Mouse (Mus musculus) heart, postnatal 0 days (tissue): ENCODE measurements at regions not wholly inside any gene's neighbourhood (a gene's known extent, or its start where the extent isn't known, plus 50 kb on each side); places are given as distances from the start of the nearest gene placed in this dataset.
"Not testable (repeated sequence)": the region's sequence is repeated elsewhere in the genome, so short reads cannot be mapped to it uniquely, and the experiment has no call there.

Source experiments
- ATAC-seq: fragments of 200-750 bp; cut with Nextera tagmentation; 2 replicates; pipeline ENCODE4 v1.8.0; 2017; ENCODE audit warnings: low read depth, moderate number of reproducible peaks, moderate library complexity; ENCODE audit not compliant: insufficient read depth
- DNase-seq: peaks from one replicate; pipeline ENCODE4 v3.0.0-alpha.2; 2016; ENCODE audit warnings: low spot score
- H3K27ac ChIP-seq: fragments of 300-500 bp; sonication (generic); 2 replicates; pipeline ENCODE4 v1.5.1; 2014; ENCODE audit warnings: low read depth, mild to moderate bottlenecking
- H3K27me3 ChIP-seq: fragments of 300-500 bp; sonication (generic); 2 replicates; pipeline ENCODE4 v1.6.1; 2014; ENCODE audit warnings: low read length, mixed read lengths; ENCODE audit not compliant: control insufficient read depth, insufficient read depth
- H3K36me3 ChIP-seq: fragments of 300-500 bp; sonication (generic); replicated peaks from 2 replicates; pipeline ENCODE4 v1.6.1; 2014; ENCODE audit warnings: low read length, mixed read lengths; ENCODE audit not compliant: control insufficient read depth, insufficient read depth
- H3K4me1 ChIP-seq: fragments of 300-500 bp; sonication (generic); 2 replicates; pipeline ENCODE4 v1.6.1; 2014; ENCODE audit warnings: antibody characterized with exemption; ENCODE audit not compliant: control insufficient read depth, insufficient read depth
- H3K4me2 ChIP-seq: fragments of 300-500 bp; sonication (generic); 2 replicates; pipeline ENCODE4 v1.6.1; 2014; ENCODE audit warnings: low read depth, mild to moderate bottlenecking, low read length, moderate library complexity
- H3K4me3 ChIP-seq: fragments of 300-500 bp; sonication (generic); 2 replicates; pipeline ENCODE4 v1.5.1; 2014; ENCODE audit warnings: low read depth, low read length
- H3K9ac ChIP-seq: fragments of 300-500 bp; sonication (generic); replicated peaks from 2 replicates; pipeline ENCODE4 v1.6.1; 2014; ENCODE audit warnings: low read depth, low read length, mixed read lengths
- H3K9me3 ChIP-seq: fragments of 300-500 bp; sonication (generic); replicated peaks from 2 replicates; pipeline ENCODE4 v1.6.1; 2016; ENCODE audit warnings: low read length; ENCODE audit not compliant: control insufficient read depth
- CTCF ChIP-seq: IDR thresholded peaks from 2 replicates; pipeline ENCODE4 v1.5.1; 2016; ENCODE audit warnings: antibody characterized with exemption, control low read depth, low read depth
- EP300 ChIP-seq: IDR thresholded peaks from 2 replicates; pipeline ENCODE4 v1.6.1; 2016; ENCODE audit warnings: antibody characterized with exemption, low read depth
- WGBS: fragments of 180-500 bp; shearing (Covaris S2); extraction: QIAGEN DNeasy Blood & Tissue Kit; methylation state at CpG from one replicate; pipeline ENCODE4 v1.1.7; 2014; 5-methylcytosine and 5-hydroxymethylcytosine counted together

DNA sequence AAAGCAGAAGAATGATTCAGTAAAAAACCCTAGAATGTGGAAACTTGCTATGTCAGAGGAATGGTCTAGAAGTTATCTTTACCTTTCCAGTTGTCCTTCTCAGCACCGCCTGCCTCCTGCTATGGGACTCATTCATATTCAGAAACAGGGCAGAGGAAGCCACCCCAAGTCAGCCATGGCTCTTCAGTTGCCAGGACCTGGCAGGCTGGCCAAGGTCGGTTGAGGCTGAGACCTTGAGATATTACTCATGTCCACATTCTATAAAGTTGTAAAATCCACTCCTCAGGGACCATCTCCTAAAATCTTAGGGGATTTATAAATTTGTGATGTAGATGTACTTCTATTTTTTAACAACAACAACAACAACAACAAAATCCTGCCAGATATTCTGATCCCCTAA lies 580.7 kb upstream of the Klhl29 start:
- no peaks in the 10 kb centered on the region for H3K27me3 ChIP-seq
- no peaks in the 10 kb centered on the region for H3K9me3 ChIP-seq
- no peak overlapping the region for H3K4me3 ChIP-seq
- TF ChIP-seq EP300, result no peak
- TF ChIP-seq CTCF, result no peak
- H3K36me3 ChIP-seq, result no peaks in the 10 kb centered on the region
- DNase-seq (no peak), ATAC-seq (no peak)
- WGBS, result 67% methylated on average over 2 of the region's 2 CpGs
- H3K4me1 ChIP-seq, result no peaks in the 10 kb centered on the region
- no peak overlapping the region for H3K27ac ChIP-seq
- no peak overlapping the region for H3K9ac ChIP-seq
- no peak overlapping the region for H3K4me2 ChIP-seq

DNA sequence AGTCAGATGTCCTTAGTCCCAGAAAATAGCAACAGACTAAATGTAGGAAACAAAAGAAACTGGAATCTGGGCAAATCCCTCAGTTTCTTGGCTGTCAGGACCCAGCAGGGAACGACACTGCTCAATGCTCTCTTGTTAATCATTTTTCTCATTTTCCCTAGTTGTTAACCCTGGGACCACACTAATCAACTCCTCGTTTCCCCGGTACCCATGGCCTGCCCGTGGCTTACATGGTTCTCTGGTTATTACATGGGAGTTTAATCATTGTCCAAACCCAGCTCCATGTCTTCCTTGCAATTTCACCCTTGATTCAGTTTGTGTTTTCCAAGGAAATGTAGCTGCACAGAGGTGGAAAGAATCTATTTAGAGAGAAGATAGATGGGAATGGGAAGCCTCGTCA lies 580.1 kb upstream of the Klhl29 start:
- H3K4me2 ChIP-seq, result no peak overlapping the region
- 65% methylated on average over 5 of the region's 5 CpGs for WGBS

DNA sequence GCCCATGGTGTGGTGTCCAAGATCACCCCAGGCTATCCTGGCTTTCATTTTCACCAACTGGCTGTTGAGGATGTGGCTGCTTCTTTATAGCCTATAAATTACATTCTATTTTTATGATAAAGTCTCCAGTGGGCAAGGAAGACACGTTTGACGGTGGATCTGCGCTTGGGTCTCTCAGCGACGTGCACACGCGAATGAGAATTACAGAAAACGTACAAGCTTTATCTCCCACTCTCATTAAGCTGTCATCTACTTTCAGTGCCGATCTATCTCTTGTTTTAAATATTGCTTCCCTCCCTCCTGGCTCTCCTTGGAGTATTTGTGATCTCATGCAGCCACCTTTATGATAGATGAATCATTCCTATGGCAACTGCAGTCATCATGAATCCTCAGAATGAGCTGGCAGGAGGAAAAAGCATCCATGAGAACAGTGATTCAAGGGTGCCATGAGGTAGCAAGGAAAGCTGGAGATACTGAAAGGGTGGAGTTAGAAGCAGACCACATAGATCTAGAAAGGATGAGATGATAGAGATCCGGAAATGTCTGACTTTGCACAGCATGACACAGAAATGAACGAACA lies 568.0 kb upstream of the Klhl29 start:
- ATAC-seq (no peak), DNase-seq (no peak)
- 76% methylated on average over 11 of the region's 11 CpGs for WGBS
- Histone ChIP-seq H3K4me2 (no peak overlapping the region), H3K27ac (no peak overlapping the region), H3K36me3 (no peaks in the 10 kb centered on the region), H3K9me3 (no peaks in the 10 kb centered on the region), H3K4me1 (no peaks in the 10 kb centered on the region), H3K9ac (no peak overlapping the region), H3K4me3 (no peak overlapping the region), H3K27me3 (no peaks in the 10 kb centered on the region)
- TF ChIP-seq EP300 (no peak), CTCF (no peak)

More for the DNA sequence above, 580.1 kb upstream of the Klhl29 start:
- no peaks in the 10 kb centered on the region for H3K4me1 ChIP-seq
- H3K9ac ChIP-seq, result no peak overlapping the region
- TF ChIP-seq EP300, result no peak
- no peak for TF ChIP-seq CTCF
- ATAC-seq (no peak), DNase-seq (no peak)
- no peaks in the 10 kb centered on the region for H3K9me3 ChIP-seq
- H3K27me3 ChIP-seq, result no peaks in the 10 kb centered on the region
- no peak overlapping the region for H3K27ac ChIP-seq
- no peaks in the 10 kb centered on the region for H3K36me3 ChIP-seq
- no peak overlapping the region for H3K4me3 ChIP-seq

DNA sequence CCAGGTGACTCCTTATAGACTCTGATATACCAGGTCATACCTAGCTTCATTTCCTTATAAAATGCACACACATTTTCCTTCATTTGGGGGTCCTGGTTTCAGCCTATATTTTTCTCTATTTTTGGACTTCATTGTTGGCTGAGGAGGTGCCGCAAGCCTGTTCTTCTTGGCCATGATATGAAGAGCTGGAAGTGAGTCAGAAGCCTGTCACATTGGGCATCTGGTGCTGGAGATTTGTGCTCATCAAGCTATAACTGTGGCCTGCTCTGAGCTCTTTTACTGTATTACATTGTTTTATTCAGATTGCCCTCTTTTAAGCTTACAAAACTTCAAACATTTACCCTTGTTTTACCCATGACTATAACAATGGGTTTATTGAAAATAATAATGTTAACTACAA lies 545.8 kb upstream of the Klhl29 start:
- Histone ChIP-seq H3K9ac (no peak overlapping the region), H3K36me3 (no peaks in the 10 kb centered on the region), H3K9me3 (no peaks in the 10 kb centered on the region), H3K4me1 (no peaks in the 10 kb centered on the region), H3K4me3 (no peak overlapping the region), H3K27ac (no peak overlapping the region), H3K27me3 (no peaks in the 10 kb centered on the region), H3K4me2 (no peak overlapping the region)
- DNase-seq, result no peak
- ATAC-seq, result no peak
- TF ChIP-seq EP300 (no peak), CTCF (no peak)
- WGBS, result 77% methylated on average over 1 of the region's 1 CpGs

DNA sequence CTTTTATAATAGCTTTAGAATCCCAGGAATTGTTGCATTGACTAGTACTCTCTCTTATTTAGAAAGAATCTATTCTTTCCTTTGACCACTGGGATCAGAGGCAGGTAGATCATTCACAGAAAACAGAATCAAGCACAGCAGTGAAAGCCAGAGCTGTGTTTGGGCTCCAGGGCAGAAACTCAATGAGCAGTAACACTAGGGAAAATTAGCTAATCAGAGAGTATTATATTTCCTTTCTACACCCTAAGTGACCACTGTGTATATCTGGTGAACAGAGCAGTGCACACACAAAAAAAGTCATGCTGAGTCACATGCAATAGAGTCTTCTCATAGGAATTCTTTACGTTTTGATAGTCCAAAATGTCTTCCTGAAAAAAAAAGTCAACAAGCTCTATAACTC lies 542.5 kb upstream of the Klhl29 start:
- DNase-seq, result no peak
- WGBS, result 56% methylated on average over 1 of the region's 1 CpGs
- Histone ChIP-seq H3K9me3 (no peaks in the 10 kb centered on the region), H3K27ac (no peak overlapping the region), H3K9ac (no peak overlapping the region), H3K36me3 (no peaks in the 10 kb centered on the region), H3K4me2 (no peak overlapping the region), H3K4me1 (no peaks in the 10 kb centered on the region), H3K4me3 (no peak overlapping the region), H3K27me3 (no peaks in the 10 kb centered on the region)
- ATAC-seq, result no peak
- TF ChIP-seq CTCF (no peak), EP300 (no peak)

DNA sequence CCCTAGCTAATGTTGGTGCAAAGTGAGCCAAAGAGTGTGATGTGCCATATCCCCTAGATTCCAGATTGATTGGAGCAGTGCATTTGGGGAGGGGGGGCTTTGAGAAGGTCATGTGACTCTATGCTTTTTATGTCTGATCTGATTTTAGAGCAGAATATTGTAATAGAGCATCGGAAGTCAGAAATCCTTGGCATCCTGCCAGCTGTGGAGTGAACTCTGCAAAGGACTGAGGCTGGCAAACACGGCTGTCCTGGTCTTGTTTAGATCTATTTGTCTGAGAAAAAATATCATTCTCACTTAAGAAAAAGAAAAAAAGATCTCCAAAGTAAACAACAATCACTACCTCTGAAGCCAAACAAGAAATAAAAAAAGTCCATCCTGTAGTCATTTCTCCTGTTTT lies 530.8 kb upstream of the Klhl29 start:
- 44% methylated on average over 2 of the region's 2 CpGs for WGBS
- Histone ChIP-seq H3K4me3 (no peak overlapping the region), H3K27me3 (no peaks in the 10 kb centered on the region), H3K9ac (no peak overlapping the region), H3K4me2 (no peak overlapping the region), H3K4me1 (no peaks in the 10 kb centered on the region), H3K9me3 (no peaks in the 10 kb centered on the region), H3K36me3 (no peaks in the 10 kb centered on the region), H3K27ac (no peak overlapping the region)
- no peak for ATAC-seq
- no peak for DNase-seq
- no peak for TF ChIP-seq EP300
- no peak for TF ChIP-seq CTCF

DNA sequence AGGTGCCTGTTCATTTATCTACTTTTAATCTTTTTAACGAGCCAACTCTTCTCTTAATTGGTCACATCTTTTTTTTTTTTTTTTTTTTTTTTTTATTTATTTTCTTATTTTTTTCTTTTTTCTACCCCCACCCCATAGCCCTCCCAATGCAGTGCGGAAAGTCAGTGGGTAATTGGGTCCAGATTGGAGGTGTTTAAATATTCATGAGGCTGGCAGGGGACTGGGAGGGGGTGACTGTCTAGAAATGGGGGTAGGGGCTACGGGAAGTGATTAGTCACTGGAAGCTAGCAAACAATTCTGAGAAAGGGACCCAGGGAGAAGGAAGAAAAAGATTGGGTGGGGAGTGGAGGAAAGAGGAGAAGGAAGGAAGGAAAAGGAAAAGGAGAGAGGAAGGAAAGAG lies 516.3 kb upstream of the Klhl29 start:
- H3K27me3 ChIP-seq, H3K9me3 ChIP-seq, H3K36me3 ChIP-seq, H3K4me2 ChIP-seq, H3K4me3 ChIP-seq, ATAC-seq, DNase-seq, H3K4me1 ChIP-seq, H3K9ac ChIP-seq, H3K27ac ChIP-seq: not testable (repeated sequence)
- 33% methylated on average over 2 of the region's 3 CpGs for WGBS
